Mouse (Mus musculus) heart, embryonic 15.5 days (tissue): ENCODE data around the gene Kcnmb4. TPM values are rescaled to one million over a fixed set of nuclear protein-coding genes. Genes with fewer than 3 reads are reported as not detected.

Experiments used
- ATAC-seq: fragments of 200-750 bp; cut with Nextera tagmentation; replicated peaks from 2 replicates; pipeline ENCODE4 v1.8.0; 2017; ENCODE audit warnings: low read depth, moderate TSS enrichment; ENCODE audit not compliant: insufficient number of reproducible peaks, insufficient read depth, low FRiP score
- H3K27ac ChIP-seq: fragments of 300-500 bp; sonication (generic); 2 replicates; pipeline ENCODE4 v1.5.1; 2015; ENCODE audit warnings: mild to moderate bottlenecking, inconsistent platforms
- H3K27me3 ChIP-seq: fragments of 300-500 bp; sonication (generic); 2 replicates; pipeline ENCODE4 v1.6.1; 2015; ENCODE audit warnings: inconsistent platforms
- H3K36me3 ChIP-seq: fragments of 300-500 bp; sonication (generic); 2 replicates; pipeline ENCODE4 v1.6.1; 2015; ENCODE audit warnings: mild to moderate bottlenecking, inconsistent platforms
- H3K4me1 ChIP-seq: fragments of 300-500 bp; sonication (generic); replicated peaks from 2 replicates; pipeline ENCODE4 v1.6.1; 2015; ENCODE audit warnings: inconsistent platforms
- H3K4me2 ChIP-seq: fragments of 300-500 bp; sonication (generic); 2 replicates; pipeline ENCODE4 v1.6.1; 2015; ENCODE audit warnings: inconsistent platforms, mild to moderate bottlenecking, moderate library complexity
- H3K4me3 ChIP-seq: fragments of 300-500 bp; sonication (generic); 2 replicates; pipeline ENCODE4 v1.5.1; 2015; ENCODE audit warnings: mild to moderate bottlenecking, inconsistent platforms
- H3K9ac ChIP-seq: fragments of 300-500 bp; sonication (generic); 2 replicates; pipeline ENCODE4 v1.6.1; 2015; ENCODE audit warnings: mild to moderate bottlenecking, inconsistent platforms
- H3K9me3 ChIP-seq: fragments of 300-500 bp; sonication (generic); replicated peaks from 2 replicates; pipeline ENCODE4 v1.6.1; 2016; ENCODE audit warnings: inconsistent platforms
- WGBS: fragments of 180-500 bp; shearing (Covaris S2); methylation state at CpG from one replicate; pipeline ENCODE4 v1.1.7; 2015; ENCODE audit warnings: mixed read lengths; 5-methylcytosine and 5-hydroxymethylcytosine counted together
- polyA plus RNA-seq: library from polyadenylated mRNA; unstranded; fragments of >200 nt; fragmentation: Nextera tagmentation; extraction: Ambion mirVana; gene quantifications from 2 replicates; pipeline ENCODE4 v1.2.1, GENCODE M21; 2015

Kcnmb4 gene
- polyA plus RNA-seq, result 3.7 and 4.2 TPM in 2 replicates

DNA sequence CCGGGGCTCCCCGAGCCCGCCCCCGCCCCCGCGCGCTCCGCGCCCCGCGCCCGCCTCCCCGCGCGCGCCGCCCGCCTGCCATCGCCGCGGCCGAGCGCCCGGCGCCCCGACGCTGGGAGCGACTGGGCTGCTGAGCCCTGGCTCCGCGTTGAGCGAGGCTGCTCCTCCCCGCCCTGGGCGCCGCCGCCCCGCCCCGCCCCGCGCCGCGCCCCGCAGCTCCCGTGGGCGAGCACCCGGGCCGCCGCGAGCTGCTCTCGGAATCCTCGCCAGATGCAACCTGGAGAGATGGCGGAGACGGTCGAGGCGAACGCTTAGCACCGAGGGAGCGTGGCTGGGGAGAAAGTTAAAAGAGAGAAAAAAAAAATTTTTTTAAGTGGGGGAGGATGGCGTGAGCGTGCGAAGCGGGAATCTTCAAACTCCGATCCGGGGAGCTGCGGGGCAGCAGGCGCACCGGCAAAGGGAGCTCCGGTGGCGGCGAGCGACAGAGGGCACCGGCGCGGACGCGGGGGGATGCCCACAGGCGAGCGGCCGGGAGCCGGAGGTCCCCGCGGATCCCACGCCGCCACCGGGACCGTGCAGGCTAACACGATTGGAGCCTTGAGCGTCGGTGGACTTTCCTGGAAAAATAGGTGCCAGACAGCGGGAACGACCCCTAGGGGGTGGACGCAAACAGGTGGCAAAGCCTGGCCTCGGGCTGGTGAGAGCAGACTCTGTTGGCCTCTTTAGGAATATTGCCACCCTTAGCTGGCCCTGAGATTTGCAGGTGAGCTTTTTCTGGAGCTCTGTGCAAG, at the start of gene Kcnmb4:
TSS of gene Kcnmb4 (minus strand) at position 120 of the 791 bp plus-strand sequence.
- no peaks in the 10 kb centered on the region for H3K27me3 ChIP-seq
- peaks cover 17% of the 10 kb centered on the region for H3K4me1 ChIP-seq
- no peak within 1 kb of the TSS for H3K27ac ChIP-seq
- H3K9me3 ChIP-seq, result 0 out of 2 replicates have a peak, but pooled peaks cover 5% of the 10 kb centered on the region
- peak within 1 kb of the TSS; percentile 67 for H3K4me3 ChIP-seq
- no peaks in the 10 kb centered on the region for H3K36me3 ChIP-seq
- WGBS, result under 1% methylated on average over 70 of the region's 92 CpGs
- peak within 1 kb of the TSS; percentile 99 for H3K4me2 ChIP-seq
- peak within 1 kb of the TSS; percentile 62 for H3K9ac ChIP-seq
- ATAC-seq, result peak; percentile 81

DNA sequence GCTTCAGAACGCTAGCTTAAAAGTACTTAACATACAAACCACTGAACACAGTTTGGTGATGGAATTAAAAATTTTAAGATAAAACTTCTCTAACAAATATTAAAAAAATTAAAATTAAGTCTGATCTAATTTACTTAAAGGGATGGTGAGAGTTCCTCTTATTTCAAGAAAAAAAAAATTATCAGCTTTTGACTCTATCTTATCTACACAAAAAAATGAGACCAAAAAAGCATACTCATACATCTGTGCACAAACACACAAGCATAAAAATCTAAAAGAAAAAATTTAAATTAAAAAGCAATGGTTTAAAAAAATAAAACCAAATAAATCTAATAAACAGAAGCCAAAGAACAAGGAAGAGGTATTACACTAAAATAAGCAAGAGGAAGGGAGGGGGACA, 45.9 kb upstream of the Kcnmb4 start:
- ATAC-seq, result no peak

DNA sequence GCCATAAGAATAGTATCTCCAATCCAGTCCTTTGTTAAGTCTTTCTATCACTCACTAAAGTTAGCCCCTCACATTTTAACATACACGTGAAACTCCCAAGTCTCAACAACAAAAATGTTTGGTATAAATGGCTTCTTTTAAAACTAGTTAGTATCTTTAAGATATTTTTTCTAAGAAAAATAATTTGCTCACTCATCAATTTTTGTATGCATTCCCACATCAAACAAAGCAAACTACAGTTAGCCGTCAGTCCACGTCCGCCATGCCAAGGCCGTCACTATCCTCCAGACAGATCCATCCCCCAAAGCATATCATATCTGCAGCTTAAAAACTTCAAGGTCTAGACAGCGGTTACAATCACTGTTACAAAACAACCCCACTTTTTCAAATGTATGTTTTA, 41.9 kb upstream of the Kcnmb4 start:
- H3K4me1 ChIP-seq, result no peaks in the 10 kb centered on the region
- no peak overlapping the region for H3K9ac ChIP-seq
- 0 out of 2 replicates have a peak, but pooled peaks cover 5% of the 10 kb centered on the region for H3K36me3 ChIP-seq
- H3K4me3 ChIP-seq, result no peak overlapping the region
- H3K4me2 ChIP-seq, result no peak overlapping the region
- no peaks in the 10 kb centered on the region for H3K9me3 ChIP-seq
- WGBS, result 85% methylated on average over 6 of the region's 6 CpGs
- no peaks in the 10 kb centered on the region for H3K27me3 ChIP-seq
- no peak overlapping the region for H3K27ac ChIP-seq
- no peak for ATAC-seq

More for the DNA sequence above, 45.9 kb upstream of the Kcnmb4 start:
- Histone ChIP-seq H3K9ac (no peak overlapping the region), H3K27ac (no peak overlapping the region), H3K27me3 (no peaks in the 10 kb centered on the region), H3K36me3 (no peaks in the 10 kb centered on the region), H3K4me1 (0 out of 2 replicates have a peak, but pooled peaks cover 2% of the 10 kb centered on the region), H3K4me2 (no peak overlapping the region), H3K9me3 (no peaks in the 10 kb centered on the region), H3K4me3 (no peak overlapping the region)
- whole genome bisulfite sequencing, result 84% methylated on average over 1 of the region's 1 CpGs

DNA sequence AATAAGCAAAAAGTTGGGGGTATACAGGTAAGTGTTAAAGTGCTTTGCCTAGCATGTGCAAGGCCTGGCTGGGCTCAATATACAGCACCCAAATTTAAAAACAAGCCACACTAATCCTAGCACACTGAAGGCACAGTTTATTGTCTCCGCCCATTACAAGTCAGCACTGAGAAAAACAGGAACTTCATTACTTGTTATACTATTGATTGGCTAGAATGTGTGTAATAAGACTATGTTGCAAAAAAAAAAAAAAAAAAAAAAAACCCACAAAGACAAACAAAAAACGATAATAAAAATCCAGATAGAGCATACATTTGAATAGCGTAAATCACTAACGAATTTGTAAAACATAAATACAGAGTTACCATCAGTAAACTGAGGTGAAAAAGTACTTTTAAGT, 41.5 kb upstream of the Kcnmb4 start:
- H3K9me3 ChIP-seq, result no peaks in the 10 kb centered on the region
- no peak for ATAC-seq
- 0 out of 2 replicates have a peak, but pooled peaks cover 5% of the 10 kb centered on the region for H3K36me3 ChIP-seq
- no peak overlapping the region for H3K9ac ChIP-seq
- H3K27me3 ChIP-seq, result no peaks in the 10 kb centered on the region
- H3K4me1 ChIP-seq, result no peaks in the 10 kb centered on the region
- no peak overlapping the region for H3K4me3 ChIP-seq
- H3K27ac ChIP-seq, result no peak overlapping the region
- H3K4me2 ChIP-seq, result no peak overlapping the region
- 92% methylated on average over 4 of the region's 4 CpGs for WGBS

DNA sequence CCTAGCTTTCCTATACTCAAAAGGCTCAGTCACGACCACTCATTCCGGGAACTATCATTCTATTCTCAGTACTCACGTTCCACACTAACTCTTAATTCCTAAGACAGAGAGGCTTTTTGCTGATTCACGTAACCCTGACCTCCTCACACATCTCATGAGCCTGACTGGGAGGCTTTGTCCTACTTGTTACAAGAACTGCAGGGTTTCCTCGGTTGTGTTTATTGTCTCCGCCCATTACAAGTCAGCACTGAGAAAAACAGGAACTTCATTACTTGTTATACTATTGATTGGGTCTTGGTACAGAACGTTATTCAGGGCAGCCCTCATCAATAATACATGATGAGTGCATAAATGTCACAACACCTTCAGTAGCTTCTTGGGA, 39.6 kb upstream of the Kcnmb4 start:
- Histone ChIP-seq H3K4me2 (no peak overlapping the region), H3K4me1 (no peaks in the 10 kb centered on the region), H3K9me3 (no peaks in the 10 kb centered on the region), H3K27me3 (no peaks in the 10 kb centered on the region), H3K9ac (no peak overlapping the region), H3K27ac (no peak overlapping the region), H3K4me3 (no peak overlapping the region), H3K36me3 (0 out of 2 replicates have a peak, but pooled peaks cover 5% of the 10 kb centered on the region)
- WGBS, result 69% methylated on average over 7 of the region's 7 CpGs
- no peak for ATAC-seq

DNA sequence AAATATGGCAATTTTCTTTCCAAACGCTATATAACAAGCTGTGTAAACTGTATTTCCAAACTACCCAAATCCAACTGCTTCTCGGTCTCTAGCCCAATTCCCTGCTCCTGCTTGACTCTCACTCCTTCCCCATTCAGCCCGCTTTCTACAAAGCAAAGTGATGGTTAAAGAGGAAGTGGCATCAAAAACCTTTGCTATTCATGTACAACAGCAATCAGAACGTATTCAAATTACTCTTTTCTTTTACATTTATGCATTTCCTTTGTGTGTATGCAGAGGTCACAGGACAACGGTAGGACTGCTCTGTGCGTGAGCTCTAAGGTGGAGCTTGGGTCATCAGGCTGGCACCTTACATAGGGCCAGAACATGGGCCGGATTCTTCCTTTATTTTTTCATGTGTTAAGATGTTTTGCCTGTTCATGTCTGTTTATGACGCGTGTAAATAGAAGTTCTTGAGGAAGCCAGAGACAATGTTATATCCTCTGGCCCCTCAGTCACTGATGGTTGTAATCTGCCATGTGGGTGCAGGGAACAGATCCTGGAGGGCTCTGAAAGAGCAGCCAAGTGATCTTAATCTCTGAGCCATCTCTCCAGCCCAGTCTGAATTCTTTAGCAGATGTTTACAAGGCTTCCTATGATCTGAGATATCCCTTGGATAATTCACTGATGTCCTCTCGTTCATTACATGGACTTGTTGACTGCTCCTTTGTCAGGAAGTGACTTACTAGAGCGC, 39.0 kb upstream of the Kcnmb4 start:
- no peaks in the 10 kb centered on the region for H3K27me3 ChIP-seq
- no peak overlapping the region for H3K27ac ChIP-seq
- H3K9me3 ChIP-seq, result no peaks in the 10 kb centered on the region
- WGBS, result 87% methylated on average over 11 of the region's 11 CpGs
- no peak overlapping the region for H3K4me2 ChIP-seq
- no peak for ATAC-seq
- 0 out of 2 replicates have a peak, but pooled peaks cover 5% of the 10 kb centered on the region for H3K36me3 ChIP-seq
- H3K4me1 ChIP-seq, result no peaks in the 10 kb centered on the region
- no peak overlapping the region for H3K4me3 ChIP-seq
- no peak overlapping the region for H3K9ac ChIP-seq

DNA sequence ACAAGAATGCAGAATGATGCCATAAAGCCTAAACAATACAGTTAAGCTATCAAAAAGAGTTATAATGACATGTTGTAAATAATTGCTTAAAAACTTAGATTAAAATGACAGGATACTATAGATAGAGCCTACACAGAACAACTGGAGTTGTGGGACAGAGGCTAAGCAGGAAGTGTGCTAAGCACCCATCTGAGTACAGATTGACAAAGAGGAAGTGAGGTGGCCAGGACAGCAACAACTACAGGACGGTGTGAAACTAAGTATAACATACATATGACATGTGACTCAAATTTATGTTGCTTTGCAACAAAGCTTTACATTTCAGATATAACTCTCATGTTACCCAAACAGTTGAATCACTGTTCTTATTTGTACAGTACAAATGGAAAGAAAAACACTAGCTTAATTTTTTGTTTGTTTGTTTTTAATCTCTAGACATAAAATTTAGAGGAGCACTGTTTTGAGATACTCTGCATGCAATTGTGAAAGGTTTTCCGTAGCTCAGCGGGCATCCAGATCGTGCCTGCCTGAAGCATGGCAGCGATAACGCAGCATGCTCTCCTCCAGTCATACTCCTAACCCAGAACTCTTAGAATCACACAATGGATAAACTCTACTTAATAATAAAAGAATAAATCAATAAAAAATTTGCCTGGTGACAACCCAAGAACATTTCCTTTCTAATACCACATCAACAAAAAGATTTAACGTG, 31.8 kb upstream of the Kcnmb4 start:
- Histone ChIP-seq H3K27ac (no peak overlapping the region), H3K9ac (no peak overlapping the region), H3K4me3 (no peak overlapping the region), H3K36me3 (peaks cover 4% of the 10 kb centered on the region; the same call in 1 of the 2 replicates), H3K27me3 (no peaks in the 10 kb centered on the region), H3K4me2 (no peak overlapping the region), H3K9me3 (no peaks in the 10 kb centered on the region), H3K4me1 (no peaks in the 10 kb centered on the region)
- no peak for ATAC-seq
- 82% methylated on average over 7 of the region's 7 CpGs for WGBS

DNA sequence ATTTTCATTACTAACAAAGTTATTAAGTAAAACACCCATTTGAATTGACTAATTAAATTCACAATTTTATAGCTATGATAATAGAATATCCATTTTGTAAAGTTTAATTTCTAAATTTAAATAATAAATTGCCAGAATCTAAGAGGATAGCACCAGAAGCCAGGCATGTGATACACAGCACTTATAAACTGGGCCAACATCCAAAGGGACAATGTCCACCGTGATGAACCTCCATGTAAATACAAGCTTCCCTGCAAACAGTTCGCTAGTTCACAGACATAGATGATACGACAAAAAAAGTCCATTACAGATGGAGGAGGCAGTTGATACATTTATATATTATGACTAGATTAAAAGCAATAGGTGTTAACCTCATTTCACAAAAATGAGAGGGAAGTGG, 19.1 kb upstream of the Kcnmb4 start:
- Histone ChIP-seq H3K4me3 (no peak overlapping the region), H3K27me3 (no peaks in the 10 kb centered on the region), H3K9ac (no peak overlapping the region), H3K36me3 (peaks cover 34% of the 10 kb centered on the region), H3K4me2 (no peak overlapping the region), H3K27ac (no peak overlapping the region), H3K9me3 (no peaks in the 10 kb centered on the region), H3K4me1 (no peaks in the 10 kb centered on the region)
- 82% methylated on average over 3 of the region's 3 CpGs for WGBS
- no peak for ATAC-seq

DNA sequence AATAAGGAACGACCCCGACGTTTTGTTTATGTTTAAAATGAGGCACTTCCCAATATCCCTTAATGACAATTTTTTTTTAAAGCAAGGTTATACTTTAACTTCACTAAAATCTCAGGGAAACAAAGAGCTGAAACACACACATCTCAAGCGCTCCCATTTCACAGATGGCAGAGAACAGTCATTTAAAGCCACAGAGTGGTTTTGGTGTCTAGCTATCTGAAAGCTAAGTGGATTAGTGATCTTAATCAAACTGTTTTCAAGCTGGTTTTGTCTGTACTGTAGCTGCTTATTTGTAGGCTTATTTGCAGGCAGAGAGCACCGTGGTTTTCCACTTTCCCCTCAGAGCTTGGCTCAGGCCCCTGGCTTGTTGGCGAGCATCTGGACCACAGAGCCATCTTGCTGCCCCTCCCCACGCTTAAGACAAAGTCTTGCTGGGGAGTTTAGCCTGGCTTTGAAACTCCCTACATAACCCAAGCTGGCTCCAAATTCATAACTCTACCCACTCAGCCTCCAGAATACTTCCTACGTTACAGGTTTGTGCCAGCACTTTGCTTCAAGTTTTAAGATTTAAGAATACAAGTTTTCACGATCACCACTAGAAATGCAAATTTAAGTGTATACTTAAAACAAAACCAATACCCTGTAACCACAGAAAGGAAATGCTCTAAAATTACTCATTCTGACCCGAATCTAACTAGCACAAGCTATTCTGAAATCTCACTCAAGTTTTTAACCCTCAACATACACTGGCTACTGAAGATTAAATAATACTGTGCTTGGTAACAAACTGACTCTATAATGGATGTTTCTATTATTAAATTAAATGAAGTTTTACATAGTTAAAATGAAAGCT, 13.4 kb upstream of the Kcnmb4 start:
- no peak overlapping the region for H3K4me3 ChIP-seq
- WGBS, result 82% methylated on average over 10 of the region's 10 CpGs
- peaks cover 48% of the 10 kb centered on the region for H3K36me3 ChIP-seq
- H3K4me1 ChIP-seq, result no peaks in the 10 kb centered on the region
- ATAC-seq, result no peak
- no peak overlapping the region for H3K4me2 ChIP-seq
- no peaks in the 10 kb centered on the region for H3K27me3 ChIP-seq
- H3K27ac ChIP-seq, result no peak overlapping the region
- H3K9me3 ChIP-seq, result no peaks in the 10 kb centered on the region
- no peak overlapping the region for H3K9ac ChIP-seq

DNA sequence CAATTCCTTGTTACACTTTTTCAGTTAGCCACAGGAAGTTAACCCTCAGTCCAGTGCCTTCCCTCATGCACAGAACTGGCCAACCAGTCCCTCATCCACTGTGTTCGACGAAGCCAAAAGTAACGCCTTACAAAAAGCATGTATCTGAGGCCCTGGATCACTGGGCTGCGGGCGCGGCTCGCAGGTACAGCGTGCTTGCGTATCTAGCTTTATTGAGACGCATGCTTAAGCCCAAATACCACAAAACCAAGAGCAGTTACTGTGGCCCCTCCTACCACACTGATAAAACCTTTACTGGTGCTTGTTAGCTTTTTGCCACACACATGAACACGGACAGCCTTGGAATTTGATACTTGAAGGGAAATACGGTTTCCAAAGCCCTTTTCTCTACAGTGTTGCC, 8.2 kb upstream of the Kcnmb4 start:
- no peaks in the 10 kb centered on the region for H3K27me3 ChIP-seq
- no peaks in the 10 kb centered on the region for H3K9me3 ChIP-seq
- H3K27ac ChIP-seq, result no peak overlapping the region
- H3K4me2 ChIP-seq, result no peak overlapping the region
- no peak overlapping the region for H3K4me3 ChIP-seq
- 85% methylated on average over 12 of the region's 12 CpGs for WGBS
- no peaks in the 10 kb centered on the region for H3K4me1 ChIP-seq
- no peak overlapping the region for H3K9ac ChIP-seq
- no peak for ATAC-seq
- H3K36me3 ChIP-seq, result peaks cover 38% of the 10 kb centered on the region
